Mouse (Mus musculus) brain, embryonic 14.5 days (tissue): ENCODE measurements around the gene Dhrs13. TPM values are rescaled to one million over a fixed set of nuclear protein-coding genes. Genes with fewer than 3 reads are reported as not detected.

Experiments used
- DNase-seq: peaks from one replicate; pipeline ENCODE4 v3.0.0-alpha.2; 2011; ENCODE audit warnings: low read depth
- CTCF ChIP-seq: fragments of 200-500 bp; IDR thresholded peaks from 2 replicates; pipeline ENCODE4 v1.5.1; 2012; ENCODE audit warnings: inconsistent platforms, mild to moderate bottlenecking, moderate library complexity, borderline replicate concordance; ENCODE audit not compliant: insufficient read depth, insufficient read length; ENCODE audit errors: extremely low read depth
- POLR2A ChIP-seq: fragments of 200-500 bp; IDR thresholded peaks from 2 replicates; pipeline ENCODE4 v1.6.1; 2012; ENCODE audit warnings: mild to moderate bottlenecking, inconsistent platforms, borderline replicate concordance; ENCODE audit not compliant: poor library complexity, insufficient read depth, insufficient read length, severe bottlenecking; ENCODE audit errors: extremely low read depth
- polyA plus RNA-seq: library from polyadenylated mRNA; depleted of rRNA; stranded (reverse); fragments of >200 nt; gene quantifications from 2 replicates; pipeline ENCODE4 v1.2.3, GENCODE M21; 2012

Gene Dhrs13
- polyA plus RNA-seq, 1 experiment = 38.7 TPM

DNA sequence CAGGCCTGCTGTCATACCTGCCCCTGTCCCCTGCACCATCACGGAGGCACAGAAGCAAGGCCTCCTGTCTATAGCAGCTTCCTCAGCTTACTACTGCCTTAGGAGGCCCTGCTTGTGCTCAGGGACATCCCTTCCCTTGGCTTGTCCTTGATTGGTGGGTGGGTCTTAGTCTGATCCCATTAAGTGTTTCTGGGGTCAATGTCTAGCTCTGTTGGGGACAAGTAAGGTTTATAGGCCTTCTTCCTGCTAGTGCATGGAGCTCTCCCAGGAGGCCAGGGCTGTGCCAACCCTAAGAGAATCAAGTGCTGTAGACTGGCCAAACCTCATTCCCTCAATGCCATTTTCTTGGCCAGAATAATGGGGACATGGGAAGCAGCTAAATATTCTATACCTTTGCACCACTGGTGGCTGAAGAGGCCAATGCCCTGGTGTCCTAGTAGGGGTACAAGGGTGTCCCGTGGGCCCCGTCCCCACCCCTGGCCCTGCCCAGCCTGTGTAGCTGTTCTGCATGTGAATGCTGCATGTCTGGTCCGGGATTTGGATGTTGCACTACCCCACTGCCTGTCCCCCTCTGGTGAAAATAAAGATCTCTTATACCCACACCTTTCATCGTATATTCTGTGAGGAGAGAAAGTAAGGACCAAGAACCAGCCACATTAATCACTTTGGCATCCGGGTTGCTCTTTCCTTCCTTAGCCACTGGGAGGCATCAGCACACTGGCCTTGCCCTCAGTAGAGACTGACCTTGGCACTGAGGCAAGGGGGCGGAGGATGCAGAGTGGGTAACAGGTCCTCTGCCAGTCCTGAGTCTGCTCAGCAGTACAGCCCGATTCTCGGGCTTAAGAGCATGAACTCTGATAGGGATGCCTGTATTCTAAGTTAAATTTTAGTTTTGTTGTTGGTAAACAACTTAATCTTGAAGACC, 28.0 kb downstream of the Dhrs13 start:
- DNase-seq = peak; percentile 83

DNA sequence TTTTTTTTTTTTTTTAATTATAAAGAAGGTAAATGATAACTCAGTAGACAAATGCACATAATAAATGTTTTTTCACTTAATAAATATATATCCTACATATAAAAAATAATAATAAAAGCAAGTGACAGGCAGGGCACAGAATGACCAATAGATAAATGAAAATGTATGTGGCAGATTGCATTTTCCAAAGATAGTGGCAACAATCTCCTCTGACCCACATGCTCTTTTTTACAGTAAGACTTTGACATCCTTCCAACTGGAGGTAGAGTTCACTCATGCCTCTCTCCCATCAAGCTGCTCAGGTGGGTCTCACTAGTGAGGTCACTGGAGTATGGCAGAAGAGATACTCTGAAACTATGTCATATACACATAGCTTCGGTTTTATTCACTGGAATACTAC, 30.5 kb downstream of the Dhrs13 start:
- TF ChIP-seq CTCF = no peak
- TF ChIP-seq POLR2A = no peak
- DNase-seq = no peak

More for the DNA sequence above, 28.0 kb downstream of the Dhrs13 start:
- TF ChIP-seq CTCF = peak; percentile 83
- TF ChIP-seq POLR2A = no peak

DNA sequence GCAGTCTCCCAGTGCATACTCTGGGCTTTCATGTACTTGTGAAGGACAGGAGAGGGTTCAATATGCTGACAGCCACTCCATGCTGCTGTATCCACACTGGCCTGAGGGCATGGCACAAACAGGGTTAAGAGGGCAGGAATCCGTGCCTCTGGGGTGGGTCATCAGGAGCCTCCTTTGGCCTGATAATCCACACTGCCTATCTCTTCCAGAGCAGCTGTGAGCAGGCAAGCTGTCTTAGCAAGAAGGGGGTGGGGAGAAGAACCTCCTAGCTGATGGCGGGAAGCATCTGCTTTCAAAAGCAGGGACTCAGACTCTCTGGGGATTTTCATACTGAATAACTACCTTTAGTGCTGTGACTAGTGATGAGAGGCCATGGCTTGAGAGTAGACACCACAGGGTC, 33.8 kb downstream of the Dhrs13 start:
- no peak for TF ChIP-seq POLR2A
- TF ChIP-seq CTCF = no peak

DNA sequence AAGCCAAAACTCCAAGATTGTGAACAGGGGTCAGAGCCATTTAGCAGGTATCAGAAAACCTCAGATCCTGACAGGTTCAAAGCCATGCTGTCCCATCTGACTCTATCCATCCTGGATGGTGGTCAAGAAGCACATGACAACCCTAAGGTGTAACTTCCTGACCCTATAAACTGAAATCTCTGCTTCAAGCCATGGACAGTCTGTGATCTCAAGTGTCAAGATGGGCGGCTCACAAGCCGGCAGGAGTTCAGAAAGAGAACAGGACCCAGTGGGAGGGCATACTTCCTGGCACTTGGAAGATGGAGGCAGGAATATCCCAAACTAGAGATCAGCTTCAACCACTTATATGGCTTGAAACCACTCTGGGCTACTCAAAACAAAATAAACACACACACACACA, 34.6 kb downstream of the Dhrs13 start:
- TF ChIP-seq CTCF (no peak), POLR2A (no peak)
- no peak for DNase-seq

More for the DNA sequence above, 33.8 kb downstream of the Dhrs13 start:
- no peak for DNase-seq

DNA sequence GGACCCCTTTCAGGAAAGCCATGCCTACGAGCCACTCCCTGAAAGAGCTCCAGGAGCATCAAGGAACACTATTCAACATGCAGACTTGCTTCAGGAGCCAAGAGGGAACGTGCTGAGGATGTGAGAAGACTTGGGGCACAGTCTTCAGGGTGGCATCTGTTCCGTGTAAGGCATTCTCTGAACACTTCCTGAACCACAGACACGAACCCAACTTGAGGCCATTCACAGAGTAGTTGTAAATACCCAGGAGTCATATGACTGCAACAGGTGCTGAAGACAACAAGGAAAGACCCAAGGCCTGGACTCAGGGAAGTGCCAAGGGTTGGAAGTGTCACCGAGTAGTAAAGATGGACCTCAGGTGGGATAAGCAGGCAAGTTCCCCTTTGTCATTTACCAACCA, 35.5 kb downstream of the Dhrs13 start:
- TF ChIP-seq CTCF (no peak), POLR2A (no peak)
- no peak for DNase-seq

DNA sequence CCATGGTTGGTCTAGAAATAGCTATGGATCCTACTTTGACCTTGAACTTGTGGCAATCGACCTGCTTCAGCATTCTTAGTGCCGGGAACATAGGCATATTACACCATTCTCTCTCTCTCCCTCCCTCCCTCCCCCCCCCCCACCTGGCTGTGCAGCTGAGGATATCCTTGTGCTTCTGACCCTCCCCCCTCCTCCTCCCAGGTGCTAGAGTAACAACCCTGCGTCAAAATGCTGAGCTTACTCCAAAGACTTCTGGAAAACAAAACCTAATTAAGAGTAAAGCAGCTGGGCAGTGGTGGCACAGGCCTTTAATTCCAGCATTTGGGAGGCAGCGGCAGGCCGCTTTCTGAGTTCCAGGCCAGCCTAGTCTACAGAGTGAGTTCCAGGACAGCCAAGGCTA, 37.0 kb downstream of the Dhrs13 start:
- DNase-seq = no peak
- no peak for TF ChIP-seq POLR2A

DNA sequence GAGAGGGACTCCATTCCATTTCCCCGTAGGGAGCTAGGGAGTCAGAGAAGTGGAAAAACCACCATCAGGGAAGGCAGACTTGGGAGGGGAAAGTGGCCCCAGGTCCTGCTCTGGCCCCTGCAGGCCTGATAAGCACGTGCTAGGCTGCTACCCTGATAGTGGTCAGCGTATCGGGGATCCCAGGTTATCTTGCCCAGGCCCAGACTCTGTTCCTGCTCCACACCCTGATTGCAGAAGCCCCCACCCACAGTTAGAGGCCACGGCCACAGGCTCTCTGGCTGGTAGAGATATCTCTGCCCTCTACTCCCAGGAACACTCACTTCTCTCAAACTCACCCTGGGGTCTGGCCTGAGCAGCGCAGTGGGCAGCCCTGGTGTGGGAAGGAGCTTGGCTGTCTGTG, 37.6 kb downstream of the Dhrs13 start:
- no peak for TF ChIP-seq CTCF
- TF ChIP-seq POLR2A = no peak
- DNase-seq = no peak

DNA sequence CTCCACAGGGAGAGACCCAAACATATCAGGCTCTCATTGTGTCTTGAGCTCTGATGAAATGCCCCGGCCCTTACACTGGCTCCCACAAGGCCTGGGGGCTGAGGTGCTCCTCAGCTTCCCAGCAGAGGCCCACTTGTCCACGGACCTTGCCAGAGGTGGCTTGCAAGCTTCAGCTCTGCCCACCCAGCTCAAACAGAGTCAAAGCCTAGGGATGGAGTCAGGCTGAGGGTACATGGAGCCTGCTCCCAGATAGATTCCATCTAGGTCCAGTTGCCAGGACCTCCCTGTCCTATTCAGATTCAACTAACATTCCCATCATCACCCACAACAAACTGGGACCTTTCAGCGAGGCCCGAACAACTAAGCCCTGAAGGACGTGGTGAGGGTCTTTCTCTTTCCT, 39.9 kb downstream of the Dhrs13 start:
- DNase-seq = no peak
- TF ChIP-seq CTCF (no peak), POLR2A (no peak)

DNA sequence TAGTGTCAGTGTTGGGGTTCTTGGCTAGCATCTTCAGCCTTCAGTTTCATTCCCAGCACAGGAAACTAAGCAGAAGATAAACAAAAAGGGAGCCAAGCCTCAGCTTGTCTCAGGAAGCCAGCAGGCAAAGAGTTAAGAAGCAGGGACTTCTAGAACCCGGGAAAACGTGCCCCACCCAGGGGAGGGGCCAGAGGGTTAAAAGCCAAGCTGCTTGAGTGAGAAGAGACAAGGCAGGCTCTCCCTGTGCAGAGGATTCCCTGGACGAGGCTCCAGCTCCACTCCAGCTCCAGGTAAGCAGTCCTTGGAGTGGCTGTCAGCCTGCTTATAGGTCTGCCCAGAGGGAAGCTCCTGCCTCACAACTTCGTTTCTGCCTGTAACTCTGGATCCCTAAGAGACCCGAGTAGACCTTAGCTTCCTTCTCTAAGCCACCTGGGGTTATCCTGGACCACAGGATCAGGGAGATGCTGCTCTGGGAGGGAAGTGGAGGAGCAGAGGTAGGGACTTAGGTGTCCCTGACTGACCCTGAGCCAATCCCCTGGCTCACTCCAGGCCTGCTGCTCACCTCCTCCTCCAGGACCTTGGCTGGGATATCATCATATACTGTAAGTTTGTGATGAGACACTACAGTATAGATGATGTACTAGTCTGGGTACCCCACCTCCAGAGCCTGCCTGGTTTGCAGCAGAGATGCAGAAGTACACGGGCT, 40.5 kb downstream of the Dhrs13 start:
- no peak for DNase-seq
- TF ChIP-seq CTCF = no peak
- TF ChIP-seq POLR2A = no peak

DNA sequence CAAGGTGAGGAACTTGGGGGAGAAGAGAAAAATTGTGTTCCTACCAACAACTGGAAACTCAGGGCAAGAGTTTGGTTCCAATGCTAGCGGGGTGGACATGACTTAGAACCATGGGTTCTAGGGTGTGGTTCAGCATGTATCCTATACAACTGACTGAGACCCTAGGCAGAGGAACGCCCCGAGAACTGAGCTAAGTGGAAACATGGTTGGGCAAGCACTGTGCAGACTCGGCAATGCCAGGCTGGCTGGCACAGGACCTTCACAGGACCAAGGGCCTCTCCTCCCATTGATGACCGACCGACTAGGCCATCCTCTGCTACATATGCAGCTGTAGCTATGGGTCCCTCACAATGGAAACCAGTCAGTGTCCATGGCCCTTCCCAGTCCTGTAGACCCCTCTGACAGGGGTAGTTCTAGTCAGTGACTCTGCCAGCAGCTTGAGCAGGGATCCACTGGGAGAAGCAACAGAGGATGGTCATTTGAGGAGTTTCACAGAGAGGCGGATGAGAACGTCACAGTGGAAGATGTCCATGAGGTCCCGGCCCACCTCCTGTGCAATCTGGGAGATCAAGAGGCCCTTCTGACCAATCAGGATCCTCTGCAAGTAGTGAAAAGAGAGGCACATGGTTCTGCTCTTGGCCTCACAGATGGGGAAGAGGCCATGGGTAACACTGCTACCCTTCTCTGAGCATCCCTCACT, 41.6 kb downstream of the Dhrs13 start:
- DNase-seq = no peak
- no peak for TF ChIP-seq POLR2A
- no peak for TF ChIP-seq CTCF

DNA sequence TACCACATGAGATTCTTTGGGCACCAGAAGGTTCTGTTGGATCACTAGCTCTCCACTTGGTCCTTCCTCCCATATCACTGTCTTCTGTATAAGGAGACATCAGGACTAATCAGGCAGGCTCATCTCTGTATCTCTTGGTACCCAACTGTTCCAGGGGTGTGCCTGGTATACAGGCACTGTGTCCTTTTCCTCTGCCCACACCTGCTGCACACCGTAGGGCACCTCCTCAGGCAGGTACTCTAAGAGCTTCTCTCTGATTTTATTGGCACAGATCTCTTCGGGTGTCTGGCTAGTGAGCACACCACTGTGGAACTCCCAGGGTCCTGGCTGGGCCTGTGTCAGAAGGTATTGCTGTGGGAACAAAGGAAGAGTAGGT, 42.2 kb downstream of the Dhrs13 start:
- TF ChIP-seq POLR2A (no peak), CTCF (no peak)
- DNase-seq = no peak
